Mouse (Mus musculus) liver, postnatal 0 days (tissue): ENCODE measurements around the gene Mrto4. TPM values are rescaled to one million over a fixed set of nuclear protein-coding genes. Genes with fewer than 3 reads are reported as not detected.

Experiments used
- ATAC-seq: fragments of 200-750 bp; cut with Nextera tagmentation; 2 replicates; pipeline ENCODE4 v1.8.0; 2017; ENCODE audit warnings: mild to moderate bottlenecking, moderate library complexity
- DNase-seq: peaks from one replicate; pipeline ENCODE4 v3.0.0-alpha.2; 2016
- H3K27ac ChIP-seq: fragments of 300-500 bp; sonication (generic); 2 replicates; pipeline ENCODE4 v1.5.1; 2014; ENCODE audit warnings: antibody characterized with exemption, moderate library complexity, mild to moderate bottlenecking, low read depth
- H3K27me3 ChIP-seq: fragments of 300-500 bp; sonication (generic); 2 replicates; pipeline ENCODE4 v1.6.1; 2014; ENCODE audit warnings: low read length, control low read depth, mixed read lengths; ENCODE audit not compliant: insufficient read depth
- H3K36me3 ChIP-seq: fragments of 300-500 bp; sonication (generic); replicated peaks from 2 replicates; pipeline ENCODE4 v1.6.1; 2014; ENCODE audit warnings: mild to moderate bottlenecking, control low read depth, low read length, moderate library complexity, mixed read lengths; ENCODE audit not compliant: insufficient read depth
- H3K4me1 ChIP-seq: fragments of 300-500 bp; sonication (generic); 2 replicates; pipeline ENCODE4 v1.6.1; 2014; ENCODE audit warnings: antibody characterized with exemption, mild to moderate bottlenecking, control low read depth; ENCODE audit not compliant: insufficient read depth
- H3K4me2 ChIP-seq: fragments of 300-500 bp; sonication (generic); 2 replicates; pipeline ENCODE4 v1.6.1; 2014; ENCODE audit warnings: low read depth, mild to moderate bottlenecking, low read length, moderate library complexity, mixed read lengths
- H3K4me3 ChIP-seq: fragments of 300-500 bp; sonication (generic); 2 replicates; pipeline ENCODE4 v1.5.1; 2014; ENCODE audit warnings: low read depth, low read length
- H3K9ac ChIP-seq: fragments of 300-500 bp; sonication (generic); replicated peaks from 2 replicates; pipeline ENCODE4 v1.6.1; 2014; ENCODE audit warnings: mild to moderate bottlenecking, moderate library complexity
- H3K9me3 ChIP-seq: fragments of 300-500 bp; sonication (generic); 2 replicates; pipeline ENCODE4 v1.6.1; 2016; ENCODE audit warnings: mild to moderate bottlenecking, control low read depth, low read length, mixed read lengths
- CTCF ChIP-seq: sonication (generic); IDR thresholded peaks from 2 replicates; pipeline ENCODE4 v1.5.1; 2016; ENCODE audit warnings: antibody characterized with exemption, low read depth
- EP300 ChIP-seq: IDR thresholded peaks from 2 replicates; pipeline ENCODE4 v1.6.1; 2016; ENCODE audit warnings: antibody characterized with exemption, low read depth, mild to moderate bottlenecking
- WGBS: fragments of 180-500 bp; shearing (Covaris S2); extraction: QIAGEN DNeasy Blood & Tissue Kit; methylation state at CpG from one replicate; pipeline ENCODE4 v1.1.7; 2014; ENCODE audit not compliant: insufficient replicate concordance; 5-methylcytosine and 5-hydroxymethylcytosine counted together
- microRNA-seq: library from miRNA; unstranded; fragments of <30 nt; microRNA quantifications from one replicate; pipeline ENCODE4, GENCODE M21; 2016
- polyA plus RNA-seq: library from polyadenylated mRNA; unstranded; fragments of >200 nt; fragmentation: Nextera tagmentation; extraction: Ambion mirVana; gene quantifications from 2 replicates; pipeline ENCODE4 v1.2.1, GENCODE M21; 2015

Gene Mrto4
- polyA plus RNA-seq, 1 experiment from 2014 or later, result 46.2 TPM

GRCm38 (mm10) chr4:139301780-139302179, 50.6 kb downstream of the Mrto4 start:
- Histone ChIP-seq H3K4me1 (peaks cover 4% of the 10 kb centered on the region), H3K9me3 (no peaks in the 10 kb centered on the region), H3K4me3 (no peak overlapping the region), H3K36me3 (peaks cover 15% of the 10 kb centered on the region), H3K9ac (no peak overlapping the region), H3K27me3 (no peaks in the 10 kb centered on the region), H3K27ac (peak overlapping the region; percentile 82), H3K4me2 (peak overlapping the region; percentile 44; the same call in 1 of the 2 replicates)
- DNase-seq (peak; percentile 61), ATAC-seq (peak; percentile 88)
- 71% methylated on average over 8 of the region's 8 CpGs for WGBS
- no peak for TF ChIP-seq EP300
- peak; percentile 23; the same call in 1 of the 2 replicates for TF ChIP-seq CTCF

- peak; percentile 79 for ATAC-seq
- Histone ChIP-seq H3K4me1 (peaks cover 4% of the 10 kb centered on the region), H3K9ac (0 out of 2 replicates have a peak overlapping the region, but pooled peaks have one; percentile 26), H3K27me3 (no peaks in the 10 kb centered on the region), H3K27ac (peak overlapping the region; percentile 85), H3K4me3 (no peak overlapping the region), H3K9me3 (no peaks in the 10 kb centered on the region), H3K4me2 (0 out of 2 replicates have a peak overlapping the region, but pooled peaks have one; percentile 6), H3K36me3 (peaks cover 5% of the 10 kb centered on the region; the same call in 1 of the 2 replicates)
- TF ChIP-seq CTCF, result no peak
- TF ChIP-seq EP300, result peak; percentile 42
- DNase-seq, result peak; percentile 57
- 63% methylated on average over 12 of the region's 12 CpGs for WGBS
Observed at GRCm38 (mm10) chr4:139298671-139299366, 53.6 kb downstream of the Mrto4 start.

- TF ChIP-seq EP300 (no peak), CTCF (no peak)
- H3K4me3 ChIP-seq, result no peak overlapping the region
- DNase-seq, result no peak
Observed at GRCm38 (mm10) chr4:139297566-139297965, 54.8 kb downstream of the Mrto4 start.

More at GRCm38 (mm10) chr4:139297566-139297965, 54.8 kb downstream of the Mrto4 start:
- H3K27ac ChIP-seq, result 0 out of 2 replicates have a peak overlapping the region, but pooled peaks have one; percentile 85
- no peak overlapping the region for H3K9ac ChIP-seq
- H3K4me2 ChIP-seq, result no peak overlapping the region
- peaks cover 5% of the 10 kb centered on the region; the same call in 1 of the 2 replicates for H3K36me3 ChIP-seq
- no peaks in the 10 kb centered on the region for H3K27me3 ChIP-seq
- no peaks in the 10 kb centered on the region for H3K9me3 ChIP-seq
- ATAC-seq, result no peak
- 71% methylated on average over 4 of the region's 4 CpGs for WGBS
- H3K4me1 ChIP-seq, result peaks cover 4% of the 10 kb centered on the region

Small RNAs within 50 kb of the gene (microRNA-seq; reads per million reads assigned to microRNA genes)
- not detected for gene Gm24245
- not detected for gene Gm25732

Other genes starting within 250 kb of the Mrto4 start
- gene Minos1, start 221.5 kb downstream of the Mrto4 start, polyA plus RNA-seq, result 384 and 387 TPM in 2 replicates
- 136 and 143 TPM in 2 replicates for gene Capzb, start 159.7 kb downstream of the Mrto4 start, polyA plus RNA-seq
- 33.1 and 33.9 TPM in 2 replicates for gene Pqlc2, start 41.9 kb downstream of the Mrto4 start, polyA plus RNA-seq
- gene Akr7a5, start 41.8 kb downstream of the Mrto4 start, polyA plus RNA-seq, result 117 and 121 TPM in 2 replicates
- 6.8 and 8.2 TPM in 2 replicates for gene Emc1, start within 50 bp of the Mrto4 start, polyA plus RNA-seq
- gene Ubr4, start within 50 bp of the Mrto4 start, polyA plus RNA-seq, result 24.6 and 24.7 TPM in 2 replicates
- gene Iffo2, start 178.0 kb upstream of the Mrto4 start, polyA plus RNA-seq, result 1.2 and 2.0 TPM in 2 replicates